Mouse (Mus musculus) intestine, postnatal 0 days (tissue): ENCODE data around the gene Lhpp. TPM values are rescaled to one million over a fixed set of nuclear protein-coding genes. Genes with fewer than 3 reads are reported as not detected.
A peak's percentile ranks its signal among the peaks of the same experiment; 100 is the strongest.

ENCODE experiments used
- ATAC-seq: fragments of 200-750 bp; cut with Nextera tagmentation; 2 replicates; pipeline ENCODE4 v1.8.0; 2017; ENCODE audit warnings: mild to moderate bottlenecking, moderate TSS enrichment, moderate library complexity
- H3K27ac ChIP-seq: fragments of 300-500 bp; sonication (generic); 2 replicates; pipeline ENCODE4 v1.5.1; 2014; ENCODE audit warnings: mild to moderate bottlenecking, low read depth, low read length, moderate library complexity
- H3K27me3 ChIP-seq: fragments of 300-500 bp; sonication (generic); replicated peaks from 2 replicates; pipeline ENCODE4 v1.6.1; 2014; ENCODE audit warnings: low read length, mixed read lengths; ENCODE audit not compliant: control insufficient read depth, insufficient read depth
- H3K36me3 ChIP-seq: fragments of 300-500 bp; sonication (generic); 2 replicates; pipeline ENCODE4 v1.6.1; 2014; ENCODE audit warnings: mild to moderate bottlenecking, moderate library complexity; ENCODE audit not compliant: control insufficient read depth, insufficient read depth
- H3K4me1 ChIP-seq: fragments of 300-500 bp; sonication (generic); replicated peaks from 2 replicates; pipeline ENCODE4 v1.6.1; 2014; ENCODE audit warnings: antibody characterized with exemption, low read length, mixed read lengths; ENCODE audit not compliant: control insufficient read depth, insufficient read depth
- H3K4me2 ChIP-seq: fragments of 300-500 bp; sonication (generic); replicated peaks from 2 replicates; pipeline ENCODE4 v1.6.1; 2014; ENCODE audit warnings: low read depth, mild to moderate bottlenecking, moderate library complexity
- H3K4me3 ChIP-seq: fragments of 300-500 bp; sonication (generic); 2 replicates; pipeline ENCODE4 v1.5.1; 2014; ENCODE audit warnings: low read depth, low read length
- H3K9ac ChIP-seq: fragments of 300-500 bp; sonication (generic); 2 replicates; pipeline ENCODE4 v1.6.1; 2014; ENCODE audit warnings: mild to moderate bottlenecking, low read depth, low read length
- H3K9me3 ChIP-seq: fragments of 300-500 bp; sonication (generic); 2 replicates; pipeline ENCODE4 v1.6.1; 2016; ENCODE audit warnings: mixed run types; ENCODE audit not compliant: control insufficient read depth
- CTCF ChIP-seq: sonication (generic); IDR thresholded peaks from 2 replicates; pipeline ENCODE4 v1.5.1; 2016; ENCODE audit warnings: low read depth, mild to moderate bottlenecking, control low read depth, antibody characterized with exemption, moderate library complexity
- WGBS: fragments of 180-500 bp; shearing (Covaris S2); extraction: QIAGEN DNeasy Blood & Tissue Kit; methylation state at CpG from one replicate; pipeline ENCODE4 v1.1.7; 2014; 5-methylcytosine and 5-hydroxymethylcytosine counted together
- polyA plus RNA-seq: library from polyadenylated mRNA; unstranded; fragments of >200 nt; fragmentation: Nextera tagmentation; extraction: Ambion mirVana; gene quantifications from 2 replicates; pipeline ENCODE4 v1.2.1, GENCODE M21; 2015

Lhpp gene
- polyA plus RNA-seq, 1 experiment from 2014 or later, result 52.0 TPM

- Histone ChIP-seq H3K4me2 (peak overlapping the region; percentile 71), H3K9me3 (no peaks in the 10 kb centered on the region), H3K4me3 (peak overlapping the region; percentile 66), H3K27ac (peak overlapping the region; percentile 41; the same call in 1 of the 2 replicates), H3K36me3 (peaks cover 17% of the 10 kb centered on the region), H3K9ac (peak overlapping the region; percentile 56), H3K27me3 (no peaks in the 10 kb centered on the region), H3K4me1 (0 out of 2 replicates have a peak, but pooled peaks cover 7% of the 10 kb centered on the region)
- no peak for ATAC-seq
- WGBS, result 35% methylated on average over 6 of the region's 6 CpGs
- TF ChIP-seq CTCF, result no peak
Measured at GRCm38 (mm10) chr7:132573205-132573604, 37.2 kb upstream of the Lhpp start.

GRCm38 (mm10) chr7:132574646-132575045 lies 35.8 kb upstream of the Lhpp start:
- no peak for ATAC-seq

GRCm38 (mm10) chr7:132575623-132576022 lies 34.8 kb upstream of the Lhpp start:
- TF ChIP-seq CTCF, result peak; percentile 76
- WGBS, result 2% methylated on average over 13 of the region's 13 CpGs
- H3K9ac ChIP-seq, result peak overlapping the region; percentile 87
- no peaks in the 10 kb centered on the region for H3K27me3 ChIP-seq
- peak; percentile 73 for ATAC-seq
- H3K4me2 ChIP-seq, result peak overlapping the region; percentile 71
- H3K4me3 ChIP-seq, result peak overlapping the region; percentile 66
- H3K4me1 ChIP-seq, result 0 out of 2 replicates have a peak, but pooled peaks cover 7% of the 10 kb centered on the region
- no peaks in the 10 kb centered on the region for H3K9me3 ChIP-seq
- H3K27ac ChIP-seq, result peak overlapping the region; percentile 99
- H3K36me3 ChIP-seq, result no peaks in the 10 kb centered on the region

More at GRCm38 (mm10) chr7:132574646-132575045, 35.8 kb upstream of the Lhpp start:
- Histone ChIP-seq H3K36me3 (0 out of 2 replicates have a peak, but pooled peaks cover 4% of the 10 kb centered on the region), H3K27me3 (no peaks in the 10 kb centered on the region), H3K9me3 (no peaks in the 10 kb centered on the region), H3K4me3 (peak overlapping the region; percentile 66), H3K9ac (peak overlapping the region; percentile 56), H3K4me2 (peak overlapping the region; percentile 71), H3K27ac (peak overlapping the region; percentile 99; the same call in 1 of the 2 replicates), H3K4me1 (0 out of 2 replicates have a peak, but pooled peaks cover 7% of the 10 kb centered on the region)
- no peak for TF ChIP-seq CTCF
- 22% methylated on average over 5 of the region's 5 CpGs for WGBS

GRCm38 (mm10) chr7:132576116-132576650 lies 34.3 kb upstream of the Lhpp start, which contains the start of gene Oat:
Gene Oat (minus strand): TSS chr7:132576398.
- peak; percentile 88 for ATAC-seq
- Histone ChIP-seq H3K36me3 (no peaks in the 10 kb centered on the region), H3K27me3 (no peaks in the 10 kb centered on the region), H3K27ac (peak within 1 kb of the TSS; percentile 99), H3K9me3 (no peaks in the 10 kb centered on the region), H3K4me3 (peak within 1 kb of the TSS; percentile 66), H3K9ac (peak within 1 kb of the TSS; percentile 87), H3K4me2 (peak within 1 kb of the TSS; percentile 71), H3K4me1 (0 out of 2 replicates have a peak, but pooled peaks cover 7% of the 10 kb centered on the region)
- under 1% methylated on average over 47 of the region's 49 CpGs for WGBS
- TF ChIP-seq CTCF, result peak; percentile 23; the same call in 1 of the 2 replicates

- Histone ChIP-seq H3K9me3 (no peaks in the 10 kb centered on the region), H3K27ac (peak overlapping the region; percentile 99), H3K9ac (0 out of 2 replicates have a peak overlapping the region, but pooled peaks have one; percentile 13), H3K27me3 (no peaks in the 10 kb centered on the region), H3K4me3 (peak overlapping the region; percentile 66; the same call in 1 of the 2 replicates), H3K4me2 (peak overlapping the region; percentile 71), H3K4me1 (0 out of 2 replicates have a peak, but pooled peaks cover 7% of the 10 kb centered on the region), H3K36me3 (no peaks in the 10 kb centered on the region)
- no peak for TF ChIP-seq CTCF
- ATAC-seq, result no peak
- WGBS, result 31% methylated on average over 4 of the region's 4 CpGs
Measured at GRCm38 (mm10) chr7:132576891-132577290, 33.5 kb upstream of the Lhpp start.

- H3K4me1 ChIP-seq, result 0 out of 2 replicates have a peak, but pooled peaks cover 12% of the 10 kb centered on the region
- no peaks in the 10 kb centered on the region for H3K9me3 ChIP-seq
- no peaks in the 10 kb centered on the region for H3K36me3 ChIP-seq
- peak; percentile 66 for ATAC-seq
- H3K27me3 ChIP-seq, result no peaks in the 10 kb centered on the region
- peak overlapping the region; percentile 71 for H3K27ac ChIP-seq
- H3K4me3 ChIP-seq, result peak overlapping the region; percentile 11; the same call in 1 of the 2 replicates
- WGBS, result 33% methylated on average over 6 of the region's 6 CpGs
- H3K4me2 ChIP-seq, result peak overlapping the region; percentile 55
- no peak for TF ChIP-seq CTCF
- 0 out of 2 replicates have a peak overlapping the region, but pooled peaks have one; percentile 7 for H3K9ac ChIP-seq
Measured at GRCm38 (mm10) chr7:132580511-132580910, 29.9 kb upstream of the Lhpp start.
